Mouse (Mus musculus) ES-E14 (cell line): ENCODE results near the gene Trim44. TPM values are rescaled to one million over a fixed set of nuclear protein-coding genes. Genes with fewer than 3 reads are reported as not detected.

ENCODE experiments used
- DNase-seq: peaks from one replicate; pipeline ENCODE4 v3.0.0-alpha.2; 2013; ENCODE audit warnings: low read depth, low spot score
- H3K27ac ChIP-seq: 2 replicates; pipeline ENCODE4 v1.5.1; 2012; ENCODE audit warnings: low read depth, mild to moderate bottlenecking, low read length, moderate library complexity, mixed read lengths; ENCODE audit not compliant: poor library complexity, insufficient read depth, severe bottlenecking
- H3K36me3 ChIP-seq: 2 replicates; pipeline ENCODE4 v1.6.1; 2012; ENCODE audit warnings: mild to moderate bottlenecking, low read length, moderate library complexity, mixed read lengths; ENCODE audit not compliant: control insufficient read depth, poor library complexity, insufficient read depth, severe bottlenecking
- H3K4me1 ChIP-seq, 2 experiments: fragments of 150-350 bp in 1 of 2; sonication (generic) in 1 of 2; 2 replicates each; pipeline ENCODE4 v1.6.1; 2012; ENCODE audit warnings: low read length in 2 of 2, mild to moderate bottlenecking in 1 of 2, mixed read lengths in 1 of 2; ENCODE audit not compliant: control insufficient read depth in 2 of 2, insufficient read depth in 2 of 2, poor library complexity in 1 of 2
- H3K4me3 ChIP-seq, 2 experiments: fragments of 150-350 bp in 1 of 2; sonication (generic) in 1 of 2; 2 replicates each; pipeline ENCODE4 v1.5.1; 2012; ENCODE audit warnings: low read length in 2 of 2, low read depth in 1 of 2, mild to moderate bottlenecking in 1 of 2, mixed read lengths in 1 of 2; ENCODE audit not compliant: insufficient read depth in 1 of 2, poor library complexity in 1 of 2, severe bottlenecking in 1 of 2
- H3K9ac ChIP-seq: 2 replicates; pipeline ENCODE4 v1.6.1; 2012; ENCODE audit warnings: low read depth, mild to moderate bottlenecking, low read length, mixed read lengths; ENCODE audit not compliant: poor library complexity, insufficient read depth, severe bottlenecking
- H3K9me3 ChIP-seq: fragments of 150-350 bp; sonication (generic); 2 replicates; pipeline ENCODE4 v1.6.1; 2012; ENCODE audit warnings: low read depth, mild to moderate bottlenecking, low read length; ENCODE audit not compliant: control insufficient read depth, insufficient read depth
- CHD2 ChIP-seq: IDR thresholded peaks from 2 replicates; pipeline ENCODE4 v1.6.1; 2014; ENCODE audit warnings: mild to moderate bottlenecking, low read depth, low read length, inconsistent platforms
- HCFC1 ChIP-seq: IDR thresholded peaks from 2 replicates; pipeline ENCODE4 v1.6.1; 2012; ENCODE audit warnings: low read length, inconsistent platforms, borderline replicate concordance; ENCODE audit not compliant: insufficient read depth
- MAFK ChIP-seq: IDR thresholded peaks from 2 replicates; pipeline ENCODE4 v1.6.1; 2014; ENCODE audit warnings: mild to moderate bottlenecking, low read depth, low read length, inconsistent platforms; ENCODE audit not compliant: insufficient read depth
- ZC3H11A ChIP-seq: IDR thresholded peaks from 2 replicates; pipeline ENCODE4 v1.6.1; 2012; ENCODE audit warnings: low read depth, mild to moderate bottlenecking, inconsistent platforms, low read length, borderline replicate concordance
- ZNF384 ChIP-seq: IDR thresholded peaks from 2 replicates; pipeline ENCODE4 v1.6.1; 2012; ENCODE audit warnings: low read depth, low read length, inconsistent platforms
- in situ Hi-C, 2 experiments: fragments of 600-800 bp; cut with MboI; formaldehyde crosslinking; loops; one replicate each; pipeline ENCODE4 v1.15.1; 2025; ENCODE audit warnings: low sequenced_read_pairs in 2 of 2, inconsistent platforms in 1 of 2; ENCODE audit not compliant: unreplicated experiment in 2 of 2
- total RNA-seq: library from RNA; depleted of rRNA; stranded (reverse); fragments of 300-350 nt; gene quantifications from 2 replicates; pipeline ENCODE4 v1.2.3, GENCODE M21; 2012

The Trim44 gene
- total RNA-seq, 1 experiment = 32.0 TPM

DNA sequence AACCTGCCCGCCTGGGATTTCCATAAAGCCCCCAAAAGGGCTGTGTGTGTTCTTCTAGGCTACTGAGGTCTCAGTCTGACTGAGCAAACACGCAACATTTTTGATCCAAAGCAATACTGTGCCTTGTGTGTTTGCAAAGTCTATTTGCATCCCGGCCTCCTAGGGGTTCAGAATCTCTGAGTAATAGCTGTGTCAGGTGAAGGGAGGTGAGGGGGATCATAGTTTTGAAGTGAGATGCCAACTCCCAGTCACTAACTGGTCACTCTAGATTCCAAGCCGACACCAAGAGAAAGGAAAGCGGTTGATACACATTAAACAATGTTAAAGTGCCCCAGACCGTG lies 6.3 kb downstream of the Trim44 start:
- TF ChIP-seq ZNF384 (no peak), CHD2 (no peak), MAFK (no peak), ZC3H11A (no peak), HCFC1 (no peak)
- no peak overlapping the region for H3K27ac ChIP-seq
- H3K9me3 ChIP-seq = no peaks in the 10 kb centered on the region
- H3K9ac ChIP-seq = peak overlapping the region; percentile 80; the same call in 1 of the 2 replicates
- no peak for DNase-seq
- in situ Hi-C loops = no loop called here
- H3K4me3 ChIP-seq = peak overlapping the region; percentile 75 to 83
- H3K4me1 ChIP-seq = peaks cover 4% of the 10 kb centered on the region in 2 experiments; a peak in 2 of 4 replicates
- no peaks in the 10 kb centered on the region for H3K36me3 ChIP-seq

DNA sequence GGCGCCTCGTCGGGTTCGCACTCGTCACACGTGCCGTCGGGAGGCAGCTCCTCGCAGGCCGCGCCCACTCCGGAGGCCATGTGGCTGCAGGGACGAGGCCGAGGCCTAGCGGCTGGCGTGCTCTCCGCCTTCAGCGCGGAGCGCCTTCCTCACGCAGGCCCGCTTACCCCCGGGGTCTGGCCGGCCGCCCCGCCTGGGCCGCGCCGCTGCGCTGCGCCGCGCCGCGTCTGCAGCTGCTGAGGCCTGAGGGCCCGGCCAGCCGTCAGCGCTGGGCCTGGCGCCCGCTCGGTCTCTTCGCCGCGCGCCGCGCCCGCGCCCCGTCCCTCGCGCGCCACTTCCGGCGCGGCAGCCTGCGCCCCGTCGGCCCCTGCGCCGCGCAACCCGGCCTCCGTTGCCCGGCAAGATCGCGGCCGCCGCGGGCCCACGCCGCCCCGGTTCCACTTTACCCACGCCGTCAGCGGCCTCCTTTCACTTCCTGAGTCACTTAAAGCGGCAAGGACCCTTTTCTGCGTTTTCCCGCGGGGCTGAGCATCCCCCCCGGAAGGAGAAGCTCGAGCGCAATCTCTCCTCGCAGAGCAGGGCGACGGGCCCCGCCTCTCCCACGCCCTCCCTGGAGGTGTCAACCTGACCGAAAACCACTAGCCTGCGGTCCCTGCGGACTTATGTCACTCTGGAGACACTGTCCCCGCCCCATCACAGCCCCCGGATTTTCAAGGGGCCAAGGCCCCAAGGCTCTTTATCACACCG lies 6.8 kb downstream of the Trim44 start:
- DNase-seq = peak; percentile 61
- Histone ChIP-seq H3K9me3 (no peaks in the 10 kb centered on the region), H3K36me3 (no peaks in the 10 kb centered on the region), H3K9ac (peak overlapping the region; percentile 80), H3K4me3 (peak overlapping the region; percentile 75 to 83), H3K4me1 (peaks cover 4% of the 10 kb centered on the region in 2 experiments; a peak in 2 of 4 replicates), H3K27ac (no peak overlapping the region)
- TF ChIP-seq ZC3H11A (no peak), HCFC1 (no peak), CHD2 (no peak), ZNF384 (no peak), MAFK (no peak)
- in situ Hi-C loops = no loop called here

DNA sequence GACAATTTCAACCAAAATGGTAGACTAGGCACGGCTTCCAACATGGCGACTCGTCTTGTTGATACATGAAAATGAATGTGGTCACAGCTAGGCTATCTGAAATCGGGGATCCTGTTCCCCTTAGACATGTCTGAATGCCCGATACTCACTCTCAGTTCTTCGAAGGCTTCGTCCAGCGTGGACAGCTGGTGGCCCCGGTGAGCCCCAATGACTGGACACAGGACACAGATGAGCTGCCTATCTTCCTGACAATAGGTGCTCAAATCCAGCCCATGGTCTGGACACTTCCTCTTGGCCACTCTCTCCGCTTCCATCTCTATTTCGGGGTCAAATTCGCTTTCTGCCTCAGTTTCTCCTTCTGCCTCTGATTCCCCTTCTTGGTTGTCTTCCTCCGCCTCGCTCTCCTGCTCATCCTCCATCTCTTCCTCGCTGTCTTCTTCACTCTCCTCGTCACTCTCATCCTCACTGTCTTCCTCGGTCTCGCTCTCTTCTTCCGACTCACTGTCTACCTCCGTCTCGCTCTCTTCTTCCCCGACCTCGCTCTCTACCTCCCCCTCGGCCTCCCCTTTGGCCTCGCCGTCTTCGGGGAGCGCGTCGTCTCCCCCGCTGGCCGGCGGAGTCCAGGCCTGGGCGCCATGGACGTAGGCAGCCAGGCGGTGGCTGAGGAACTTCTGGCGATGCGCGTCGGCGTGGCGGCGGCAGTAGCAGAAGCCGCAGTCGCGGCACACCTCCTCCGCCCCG lies 7.6 kb downstream of the Trim44 start:
- Histone ChIP-seq H3K4me1 (peaks cover 4% of the 10 kb centered on the region in 2 experiments; a peak in 2 of 4 replicates), H3K27ac (no peak overlapping the region), H3K9me3 (no peaks in the 10 kb centered on the region), H3K4me3 (peak overlapping the region; percentile 52 to 83), H3K9ac (peak overlapping the region; percentile 80), H3K36me3 (no peaks in the 10 kb centered on the region)
- in situ Hi-C loops = no loop called here
- no peak for TF ChIP-seq ZNF384
- DNase-seq = no peak

DNA sequence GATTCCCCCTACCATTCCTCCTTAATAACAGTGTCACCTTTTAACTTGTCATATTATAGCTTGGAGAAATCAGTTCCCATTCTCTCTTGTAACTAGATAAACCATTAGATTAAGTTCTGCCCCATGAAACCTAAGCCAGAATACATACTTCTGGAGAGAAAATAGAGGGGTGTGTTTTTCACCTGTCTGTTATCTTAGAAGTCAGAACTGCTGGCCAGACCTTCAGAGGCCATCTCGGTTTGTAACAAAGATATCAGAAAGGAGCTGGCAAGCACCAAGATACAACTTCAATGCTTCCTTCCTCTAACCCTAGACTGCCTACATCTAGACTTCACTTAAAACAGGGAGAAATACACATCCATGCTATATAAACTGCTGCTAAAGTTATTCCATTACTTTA lies 11.1 kb downstream of the Trim44 start:
- no peak for TF ChIP-seq HCFC1
- TF ChIP-seq CHD2 = no peak
- TF ChIP-seq ZNF384 = no peak
- Histone ChIP-seq H3K4me3 (no peak overlapping the region), H3K9ac (no peak overlapping the region), H3K4me1 (peaks cover 0 to 4% of the 10 kb centered on the region in 2 experiments; a peak in 1 of 4 replicates), H3K36me3 (no peaks in the 10 kb centered on the region), H3K27ac (no peak overlapping the region), H3K9me3 (no peaks in the 10 kb centered on the region)
- in situ Hi-C loops = no loop called here
- DNase-seq = no peak
